Mouse (Mus musculus) brain, adult 2 months (tissue): ENCODE data around the gene Tnfrsf19.

Experiments used
- DNase-seq: peaks from one replicate; pipeline ENCODE4 v3.0.0; 2011; ENCODE audit warnings: low read depth, low spot score

The Tnfrsf19 gene

GRCm38 (mm10) chr14:61020968-61021367, 25.3 kb downstream of the Tnfrsf19 start:
- no peak for DNase-seq

GRCm38 (mm10) chr14:61019880-61020279, 26.4 kb downstream of the Tnfrsf19 start:
- DNase-seq: no peak

GRCm38 (mm10) chr14:61014544-61014943, 31.7 kb downstream of the Tnfrsf19 start:
- no peak for DNase-seq

GRCm38 (mm10) chr14:61012397-61012931, 33.8 kb downstream of the Tnfrsf19 start:
- DNase-seq: peak; percentile 85

GRCm38 (mm10) chr14:61011621-61012174, 34.6 kb downstream of the Tnfrsf19 start:
- DNase-seq: no peak

- DNase-seq: no peak
These were observed 41.0 kb downstream of the Tnfrsf19 start for GRCm38 (mm10) chr14:61005127-61005837.

GRCm38 (mm10) chr14:61003676-61004075, 42.6 kb downstream of the Tnfrsf19 start:
- peak; percentile 59 for DNase-seq

- no peak for DNase-seq
These were observed 46.2 kb downstream of the Tnfrsf19 start for GRCm38 (mm10) chr14:61000072-61000471.

GRCm38 (mm10) chr14:60996556-60996955, 49.7 kb downstream of the Tnfrsf19 start:
- DNase-seq: no peak

- DNase-seq: peak; percentile 46
These were observed 52.8 kb downstream of the Tnfrsf19 start for GRCm38 (mm10) chr14:60993506-60993905.

GRCm38 (mm10) chr14:60993092-60993491, 53.2 kb downstream of the Tnfrsf19 start:
- DNase-seq: no peak

GRCm38 (mm10) chr14:60992144-60992543, 54.1 kb downstream of the Tnfrsf19 start:
- peak; percentile 56 for DNase-seq

- peak; percentile 44 for DNase-seq
These were observed 58.1 kb downstream of the Tnfrsf19 start for GRCm38 (mm10) chr14:60988228-60988627.

GRCm38 (mm10) chr14:60986926-60987325, 59.4 kb downstream of the Tnfrsf19 start:
- DNase-seq: peak; percentile 23

GRCm38 (mm10) chr14:60985077-60985476, 61.2 kb downstream of the Tnfrsf19 start:
- no peak for DNase-seq

- no peak for DNase-seq
These were observed 62.0 kb downstream of the Tnfrsf19 start for GRCm38 (mm10) chr14:60984266-60984665.

GRCm38 (mm10) chr14:60982126-60982525, 64.2 kb downstream of the Tnfrsf19 start:
- no peak for DNase-seq

GRCm38 (mm10) chr14:60980244-60980887, 65.9 kb downstream of the Tnfrsf19 start:
- no peak for DNase-seq

- no peak for DNase-seq
These were observed 68.2 kb downstream of the Tnfrsf19 start for GRCm38 (mm10) chr14:60978129-60978528.

GRCm38 (mm10) chr14:60976231-60976630, 70.1 kb downstream of the Tnfrsf19 start:
- no peak for DNase-seq

- no peak for DNase-seq
These were observed 70.6 kb downstream of the Tnfrsf19 start for GRCm38 (mm10) chr14:60975736-60976135.

- DNase-seq: no peak
These were observed 75.3 kb downstream of the Tnfrsf19 start for GRCm38 (mm10) chr14:60970961-60971360.

- peak; percentile 57 for DNase-seq
These were observed 80.2 kb downstream of the Tnfrsf19 start for GRCm38 (mm10) chr14:60966061-60966460.
